Mouse (Mus musculus): ENCODE data around the gene Supt20. TPM values are rescaled to one million over a fixed set of nuclear protein-coding genes. Genes with fewer than 3 reads are reported as not detected.

Supt20 gene
- 27.8 and 27.9 TPM in 2 replicates for polyA plus RNA-seq (2015; fragmentation: Nextera tagmentation; extraction: Ambion mirVana)

GRCm38 (mm10) chr3:54692202-54693055, at the start of gene Supt20:
Gene Supt20, plus strand, starts transcription at chr3:54692807.
- Histone ChIP-seq H3K4me1 (replicated peaks) (peaks cover 16% of the 10 kb centered on the region), H3K36me3 (replicated peaks) (peaks cover 24% of the 10 kb centered on the region), H3K9ac (peak within 1 kb of the TSS; percentile 64), H3K27ac (replicated peaks) (peak within 1 kb of the TSS; percentile 90), H3K4me2 (peak within 1 kb of the TSS; percentile 89), H3K9me3 (replicated peaks) (no peaks in the 10 kb centered on the region), H3K4me3 (replicated peaks) (peak within 1 kb of the TSS; percentile 81), H3K27me3 (no peaks in the 10 kb centered on the region)
- ATAC-seq (ENCODE audit: insufficient read depth), result peak; percentile 98
- WGBS (ENCODE audit: insufficient replicate concordance), result under 1% methylated on average over 65 of the region's 65 CpGs

DNA sequence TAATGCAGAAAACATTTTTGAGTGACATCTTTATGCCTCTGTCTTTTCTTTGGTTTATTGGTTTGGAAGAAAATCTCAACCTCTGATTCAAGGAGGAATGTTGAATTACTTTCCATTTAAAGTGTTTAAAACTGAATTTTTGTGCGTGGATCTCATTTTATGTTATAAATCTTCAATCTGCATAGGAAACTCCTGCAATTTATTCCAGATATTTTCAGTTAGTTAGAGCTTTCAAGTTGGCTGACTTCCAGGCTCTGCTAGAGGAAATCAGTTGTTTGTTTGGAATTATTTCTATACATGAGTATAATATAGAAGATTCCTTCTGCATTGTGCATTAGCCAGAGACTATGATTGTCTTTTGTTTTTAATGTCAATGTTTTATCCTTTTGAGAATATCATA, 49.8 kb upstream of the Supt20 start:
- Histone ChIP-seq H3K4me3 (replicated peaks) (no peak overlapping the region), H3K9me3 (replicated peaks) (no peaks in the 10 kb centered on the region), H3K36me3 (replicated peaks) (no peaks in the 10 kb centered on the region), H3K27ac (replicated peaks) (no peak overlapping the region), H3K4me1 (replicated peaks) (no peaks in the 10 kb centered on the region), H3K4me2 (no peak overlapping the region), H3K27me3 (no peaks in the 10 kb centered on the region), H3K9ac (no peak overlapping the region)
- ATAC-seq (ENCODE audit: insufficient read depth), result no peak
- 58% methylated on average over 1 of the region's 1 CpGs for WGBS (ENCODE audit: insufficient replicate concordance)

DNA sequence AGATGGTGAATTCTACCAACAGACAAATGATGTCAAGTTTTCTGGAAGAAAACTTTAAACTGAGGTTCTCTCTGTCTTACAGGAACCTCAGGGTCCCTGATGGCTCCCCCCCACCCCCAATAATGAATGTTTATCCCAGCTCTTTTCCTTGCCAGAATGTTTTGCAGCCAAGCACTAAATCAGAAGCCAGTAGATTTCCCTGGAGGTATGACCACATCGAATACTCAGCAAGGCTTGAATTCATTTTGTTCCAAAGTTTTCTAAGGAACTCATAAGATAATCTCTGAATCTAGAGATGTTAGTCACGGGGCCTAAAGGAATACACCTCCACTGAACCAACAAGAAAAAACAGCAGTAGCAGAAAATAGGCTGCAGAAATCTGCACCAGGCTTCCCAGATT, 45.0 kb upstream of the Supt20 start:
- H3K4me2 ChIP-seq, result no peak overlapping the region
- WGBS (ENCODE audit: insufficient replicate concordance), result 62% methylated on average over 2 of the region's 2 CpGs
- H3K4me3 ChIP-seq (replicated peaks), result no peak overlapping the region
- no peak for ATAC-seq (ENCODE audit: insufficient read depth)
- H3K4me1 ChIP-seq (replicated peaks), result no peaks in the 10 kb centered on the region
- no peak overlapping the region for H3K9ac ChIP-seq
- H3K36me3 ChIP-seq (replicated peaks), result no peaks in the 10 kb centered on the region
- no peaks in the 10 kb centered on the region for H3K27me3 ChIP-seq
- H3K9me3 ChIP-seq (replicated peaks), result no peaks in the 10 kb centered on the region
- no peak overlapping the region for H3K27ac ChIP-seq (replicated peaks)

GRCm38 (mm10) chr3:54651576-54651975, 41.0 kb upstream of the Supt20 start:
- ATAC-seq (ENCODE audit: insufficient read depth), result no peak
- WGBS (ENCODE audit: insufficient replicate concordance), result 62% methylated on average over 4 of the region's 4 CpGs
- H3K4me3 ChIP-seq (replicated peaks), result no peak overlapping the region
- no peak overlapping the region for H3K9ac ChIP-seq
- no peaks in the 10 kb centered on the region for H3K27me3 ChIP-seq
- no peak overlapping the region for H3K4me2 ChIP-seq
- H3K9me3 ChIP-seq (replicated peaks), result no peaks in the 10 kb centered on the region
- H3K27ac ChIP-seq (replicated peaks), result no peak overlapping the region
- no peaks in the 10 kb centered on the region for H3K4me1 ChIP-seq (replicated peaks)
- H3K36me3 ChIP-seq (replicated peaks), result no peaks in the 10 kb centered on the region

DNA sequence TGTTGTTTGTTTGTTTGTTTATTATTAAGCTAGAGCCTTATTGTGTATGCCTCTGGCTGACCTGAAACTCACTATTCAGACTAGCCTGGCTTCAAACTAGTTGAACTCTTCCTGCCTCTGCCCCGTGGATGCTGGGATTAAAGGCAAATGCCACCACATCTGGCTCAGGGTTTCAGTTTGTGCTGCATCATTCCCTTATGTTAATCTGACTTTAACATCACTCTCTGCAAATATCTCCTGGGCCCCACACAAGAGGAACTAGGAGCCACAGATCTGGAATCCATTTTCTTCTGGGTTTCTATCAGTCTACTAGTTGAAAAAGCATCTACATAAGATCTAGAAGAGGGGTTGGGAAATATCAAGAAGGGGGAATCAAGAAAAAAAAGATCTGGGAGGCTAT, 38.4 kb upstream of the Supt20 start:
- Histone ChIP-seq H3K36me3 (replicated peaks) (no peaks in the 10 kb centered on the region), H3K9me3 (replicated peaks) (no peaks in the 10 kb centered on the region), H3K4me2 (no peak overlapping the region), H3K27me3 (no peaks in the 10 kb centered on the region), H3K9ac (no peak overlapping the region), H3K4me3 (replicated peaks) (no peak overlapping the region), H3K27ac (replicated peaks) (no peak overlapping the region), H3K4me1 (replicated peaks) (no peaks in the 10 kb centered on the region)
- no peak for ATAC-seq (ENCODE audit: insufficient read depth)
- 23% methylated on average over 1 of the region's 1 CpGs for WGBS (ENCODE audit: insufficient replicate concordance)

GRCm38 (mm10) chr3:54657090-54657489, 35.5 kb upstream of the Supt20 start:
- no peak overlapping the region for H3K4me3 ChIP-seq (replicated peaks)

GRCm38 (mm10) chr3:54657888-54658626, 34.5 kb upstream of the Supt20 start:
- WGBS (ENCODE audit: insufficient replicate concordance), result 59% methylated on average over 6 of the region's 6 CpGs
- no peak overlapping the region for H3K27ac ChIP-seq (replicated peaks)
- H3K4me2 ChIP-seq, result no peak overlapping the region
- no peaks in the 10 kb centered on the region for H3K27me3 ChIP-seq
- H3K36me3 ChIP-seq (replicated peaks), result no peaks in the 10 kb centered on the region
- H3K4me1 ChIP-seq (replicated peaks), result no peaks in the 10 kb centered on the region
- H3K4me3 ChIP-seq (replicated peaks), result no peak overlapping the region
- no peak overlapping the region for H3K9ac ChIP-seq
- no peaks in the 10 kb centered on the region for H3K9me3 ChIP-seq (replicated peaks)
- ATAC-seq (ENCODE audit: insufficient read depth), result no peak

More at GRCm38 (mm10) chr3:54657090-54657489, 35.5 kb upstream of the Supt20 start:
- 55% methylated on average over 3 of the region's 3 CpGs for WGBS (ENCODE audit: insufficient replicate concordance)
- Histone ChIP-seq H3K27ac (replicated peaks) (no peak overlapping the region), H3K4me1 (replicated peaks) (no peaks in the 10 kb centered on the region), H3K27me3 (no peaks in the 10 kb centered on the region), H3K9ac (no peak overlapping the region), H3K36me3 (replicated peaks) (no peaks in the 10 kb centered on the region), H3K9me3 (replicated peaks) (no peaks in the 10 kb centered on the region), H3K4me2 (no peak overlapping the region)
- no peak for ATAC-seq (ENCODE audit: insufficient read depth)

- H3K4me2 ChIP-seq, result no peak overlapping the region
- H3K9ac ChIP-seq, result no peak overlapping the region
- no peaks in the 10 kb centered on the region for H3K27me3 ChIP-seq
- H3K27ac ChIP-seq (replicated peaks), result no peak overlapping the region
- H3K9me3 ChIP-seq (replicated peaks), result no peaks in the 10 kb centered on the region
- no peak for ATAC-seq (ENCODE audit: insufficient read depth)
- 60% methylated on average over 2 of the region's 2 CpGs for WGBS (ENCODE audit: insufficient replicate concordance)
- no peak overlapping the region for H3K4me3 ChIP-seq (replicated peaks)
- no peaks in the 10 kb centered on the region for H3K4me1 ChIP-seq (replicated peaks)
- no peaks in the 10 kb centered on the region for H3K36me3 ChIP-seq (replicated peaks)
These were observed 32.9 kb upstream of the Supt20 start for GRCm38 (mm10) chr3:54659736-54660135.

- Histone ChIP-seq H3K9ac (no peak overlapping the region), H3K36me3 (replicated peaks) (no peaks in the 10 kb centered on the region), H3K4me3 (replicated peaks) (no peak overlapping the region), H3K27ac (replicated peaks) (no peak overlapping the region), H3K4me2 (no peak overlapping the region), H3K4me1 (replicated peaks) (no peaks in the 10 kb centered on the region), H3K9me3 (replicated peaks) (no peaks in the 10 kb centered on the region), H3K27me3 (no peaks in the 10 kb centered on the region)
- ATAC-seq (ENCODE audit: insufficient read depth), result no peak
- WGBS (ENCODE audit: insufficient replicate concordance), result 44% methylated on average over 5 of the region's 5 CpGs
These were observed 30.2 kb upstream of the Supt20 start for GRCm38 (mm10) chr3:54662411-54662810.

DNA sequence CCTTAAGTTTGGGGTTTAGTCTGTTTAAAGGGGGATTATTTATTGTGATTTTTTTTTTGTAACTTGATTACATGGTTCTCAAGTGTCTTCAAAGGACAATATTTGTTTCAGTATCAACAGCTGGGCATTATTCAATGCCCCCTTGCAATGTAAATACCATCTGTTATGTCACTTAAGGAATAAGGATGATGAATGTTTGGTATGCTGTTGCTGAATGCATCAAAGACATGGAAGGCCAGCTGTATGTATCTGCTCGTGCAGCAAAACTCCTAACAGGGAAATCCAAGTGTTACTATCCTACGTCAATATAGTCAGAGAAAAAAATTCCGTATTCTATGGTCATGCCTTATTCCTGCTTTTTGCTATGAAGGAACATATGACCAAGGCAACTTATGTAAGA, 24.5 kb upstream of the Supt20 start:
- H3K27me3 ChIP-seq, result no peaks in the 10 kb centered on the region
- no peak overlapping the region for H3K27ac ChIP-seq (replicated peaks)
- H3K4me3 ChIP-seq (replicated peaks), result no peak overlapping the region
- H3K9ac ChIP-seq, result no peak overlapping the region
- ATAC-seq (ENCODE audit: insufficient read depth), result no peak
- H3K9me3 ChIP-seq (replicated peaks), result no peaks in the 10 kb centered on the region
- 68% methylated on average over 3 of the region's 3 CpGs for WGBS (ENCODE audit: insufficient replicate concordance)
- H3K4me1 ChIP-seq (replicated peaks), result no peaks in the 10 kb centered on the region
- no peak overlapping the region for H3K4me2 ChIP-seq
- no peaks in the 10 kb centered on the region for H3K36me3 ChIP-seq (replicated peaks)

DNA sequence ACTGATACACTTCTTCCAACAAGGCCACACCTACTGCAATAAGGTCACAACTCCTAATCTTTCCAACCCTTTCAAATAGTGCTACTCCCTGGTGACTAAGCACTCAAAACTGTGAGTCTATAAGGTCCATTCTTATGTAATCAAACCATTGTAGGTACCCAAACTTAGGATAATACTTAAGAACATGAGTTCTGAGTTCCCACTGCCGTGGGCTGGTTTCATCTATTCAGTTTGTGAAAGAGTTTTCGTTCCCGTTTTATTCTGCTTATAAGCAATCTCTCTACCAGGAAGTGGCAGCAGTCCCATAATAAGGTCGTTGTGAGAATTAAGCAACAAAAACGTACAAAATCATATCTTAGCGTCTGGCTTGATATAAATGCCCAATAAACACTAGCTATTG, 23.9 kb upstream of the Supt20 start:
- H3K27me3 ChIP-seq, result no peaks in the 10 kb centered on the region
- no peaks in the 10 kb centered on the region for H3K36me3 ChIP-seq (replicated peaks)
- no peaks in the 10 kb centered on the region for H3K9me3 ChIP-seq (replicated peaks)
- no peaks in the 10 kb centered on the region for H3K4me1 ChIP-seq (replicated peaks)
- no peak overlapping the region for H3K4me2 ChIP-seq
- ATAC-seq (ENCODE audit: insufficient read depth), result no peak
- H3K27ac ChIP-seq (replicated peaks), result no peak overlapping the region
- H3K4me3 ChIP-seq (replicated peaks), result no peak overlapping the region
- 46% methylated on average over 6 of the region's 6 CpGs for WGBS (ENCODE audit: insufficient replicate concordance)
- H3K9ac ChIP-seq, result no peak overlapping the region

Data from liver, embryonic 15.5 days (tissue).